Mouse (Mus musculus) MEL (cell line): ENCODE results near the gene Ddb2.

ENCODE experiments used
- CTCF ChIP-seq, 3 experiments: IDR thresholded peaks in 2 of 3; conservative IDR thresholded peaks in 1 of 3; 2 replicates each; pipeline ENCODE4 v1.5.1; 2011 to 2012; ENCODE audit warnings: low read length in 3 of 3, low read depth in 2 of 3, mild to moderate bottlenecking in 2 of 3, improper control_type of control experiment in 1 of 3, inconsistent platforms in 1 of 3, mixed read lengths in 1 of 3, moderate library complexity in 1 of 3; ENCODE audit not compliant: control insufficient read depth in 1 of 3, insufficient read depth in 1 of 3, poor library complexity in 1 of 3, severe bottlenecking in 1 of 3
- E2F4 ChIP-seq: IDR thresholded peaks from 2 replicates; pipeline ENCODE4 v1.6.1; 2011; ENCODE audit warnings: low read depth, low read length, improper control_type of control experiment, borderline replicate concordance
- EP300 ChIP-seq, 2 experiments: IDR thresholded peaks; 2 replicates each; pipeline ENCODE4 v1.6.1; 2011; ENCODE audit warnings: improper control_type of control experiment in 2 of 2, low read length in 2 of 2, low read depth in 1 of 2, mild to moderate bottlenecking in 1 of 2
- GATA1 ChIP-seq: IDR thresholded peaks from 2 replicates; pipeline ENCODE4 v1.6.1; 2011; ENCODE audit warnings: low read depth, low read length, improper control_type of control experiment
- MYB ChIP-seq: IDR thresholded peaks from 2 replicates; pipeline ENCODE4 v1.6.1; 2011; ENCODE audit warnings: mild to moderate bottlenecking, low read depth, low read length, improper control_type of control experiment
- MYC ChIP-seq: IDR thresholded peaks from 2 replicates; pipeline ENCODE4 v1.6.1; 2011; ENCODE audit warnings: low read depth, mild to moderate bottlenecking, low read length, improper control_type of control experiment, moderate library complexity
- POLR2A ChIP-seq, 2 experiments: IDR thresholded peaks; 2 replicates each; pipeline ENCODE4 v1.6.1; 2011 to 2012; ENCODE audit warnings: low read length in 2 of 2, mild to moderate bottlenecking in 2 of 2, control low read depth in 1 of 2, improper control_type of control experiment in 1 of 2, low read depth in 1 of 2, moderate library complexity in 1 of 2; ENCODE audit not compliant: control insufficient read depth in 1 of 2, insufficient read depth in 1 of 2, poor library complexity in 1 of 2
- RCOR1 ChIP-seq: IDR thresholded peaks from 2 replicates; pipeline ENCODE4 v1.6.1; 2012; ENCODE audit warnings: low read depth, mild to moderate bottlenecking, inconsistent platforms, low read length, improper control_type of control experiment
- USF1 ChIP-seq: IDR thresholded peaks from 2 replicates; pipeline ENCODE4 v1.6.1; 2014; ENCODE audit warnings: low read depth, mild to moderate bottlenecking, inconsistent platforms, low read length, improper control_type of control experiment, moderate library complexity
- ZKSCAN1 ChIP-seq: IDR thresholded peaks from 2 replicates; pipeline ENCODE4 v1.6.1; 2012; ENCODE audit warnings: low read depth, mild to moderate bottlenecking, inconsistent platforms, low read length, improper control_type of control experiment, moderate library complexity
- ZMIZ1 ChIP-seq: IDR thresholded peaks from 2 replicates; pipeline ENCODE4 v1.6.1; 2012; ENCODE audit warnings: low read depth, mild to moderate bottlenecking, inconsistent platforms, low read length, improper control_type of control experiment, moderate library complexity

DNA sequence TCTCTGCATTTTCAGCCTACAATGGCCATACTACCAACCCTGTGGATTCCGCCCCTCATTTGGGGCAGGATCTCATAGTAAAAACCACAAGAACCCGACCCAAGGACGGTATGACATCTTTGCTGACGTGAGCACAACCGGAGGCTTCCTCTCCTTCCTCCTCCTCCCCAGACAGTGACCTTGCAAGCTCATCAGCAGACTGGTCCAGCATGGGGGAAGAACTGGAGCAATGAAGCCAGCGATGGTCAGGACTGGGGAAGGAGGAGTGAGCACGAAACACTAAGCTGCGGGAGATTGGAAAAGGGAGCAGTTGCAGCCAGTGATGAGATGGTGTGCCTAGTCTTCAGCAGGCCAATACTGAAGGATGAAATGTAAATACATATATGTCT is 54.8 kb downstream of the Ddb2 start:
- TF ChIP-seq CTCF (IDR thresholded peaks at IDR 0.05 in 2 of 3, conservative IDR thresholded peaks at IDR 0.05 in 1 of 3; ENCODE audit: control insufficient read depth in 1 of 3, insufficient read depth in 1 of 3, low read depth in 2 of 3, low read length in 3 of 3, poor library complexity in 1 of 3, severe bottlenecking in 1 of 3) (no peak), POLR2A (IDR thresholded peaks at IDR 0.05; ENCODE audit: control insufficient read depth in 1 of 2, insufficient read depth in 1 of 2, low read depth in 1 of 2, low read length in 2 of 2, poor library complexity in 1 of 2) (no peak), ZKSCAN1 (no peak), MYC (no peak), MYB (no peak), RCOR1 (no peak), EP300 (IDR thresholded peaks at IDR 0.05; ENCODE audit: low read depth in 1 of 2, low read length in 2 of 2) (no peak), GATA1 (no peak), USF1 (no peak), ZMIZ1 (no peak), E2F4 (no peak)
